Mouse (Mus musculus): ENCODE measurements at regions not wholly inside any gene's neighbourhood (a gene's known extent, or its start where the extent isn't known, plus 50 kb on each side); places are given as distances from the start of the nearest gene placed in this dataset.

DNA sequence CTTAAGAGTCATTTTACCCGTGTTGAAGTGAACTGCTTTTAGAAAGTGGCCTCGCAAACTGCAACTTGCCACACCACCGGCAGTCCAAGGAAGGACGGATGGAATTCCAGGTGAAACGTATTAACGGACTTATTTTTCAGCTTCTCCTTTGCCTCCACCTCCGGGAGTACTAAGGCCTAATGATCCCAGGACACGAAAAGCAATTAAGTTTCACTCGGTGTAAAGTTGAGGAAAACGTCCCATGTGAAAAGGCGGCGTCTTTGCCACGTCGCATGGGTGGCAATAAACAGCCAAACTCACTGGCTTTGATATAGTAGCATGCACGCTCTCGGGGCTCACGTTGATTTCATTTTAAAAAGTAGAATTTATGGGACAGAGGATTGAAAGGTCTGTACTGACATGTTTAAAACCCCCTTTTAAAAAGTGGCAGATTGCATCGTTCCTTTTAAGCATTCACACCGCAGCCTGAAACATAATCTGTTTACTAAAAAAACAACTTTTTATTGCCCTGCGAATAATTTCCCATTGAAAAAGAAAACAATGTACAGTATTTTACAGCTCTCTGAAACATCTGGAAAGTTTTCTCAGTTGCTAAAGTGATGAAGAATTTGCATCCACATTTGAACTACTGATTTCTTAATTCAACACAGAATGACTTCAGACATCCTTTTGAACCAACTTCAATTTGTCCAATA lies 385.4 kb upstream of the Npvf start:
- H3K4me3 ChIP-seq (ENCODE audit: insufficient read depth, low read depth, low read length) = no peak overlapping the region
- no peak overlapping the region for H3K27ac ChIP-seq (ENCODE audit: insufficient read depth, low read depth, low read length)
- H3K4me1 ChIP-seq (ENCODE audit: control insufficient read depth, insufficient read depth, low read length) = no peaks in the 10 kb centered on the region; the same call in 1 of the 2 replicates
- H3K27me3 ChIP-seq (replicated peaks; ENCODE audit: control insufficient read depth, insufficient read depth, low read length) = no peaks in the 10 kb centered on the region
- H3K36me3 ChIP-seq (ENCODE audit: control insufficient read depth, insufficient read depth, low read length) = no peaks in the 10 kb centered on the region
- WGBS = 33% methylated on average over 20 of the region's 20 CpGs
- TF ChIP-seq POLR2A (IDR thresholded peaks at IDR 0.05; ENCODE audit: low read depth, low read length) (no peak), CTCF (conservative IDR thresholded peaks at IDR 0.05; ENCODE audit: insufficient read depth, insufficient read length, low read depth, low read length) (no peak)
- no peak for DNase-seq

DNA sequence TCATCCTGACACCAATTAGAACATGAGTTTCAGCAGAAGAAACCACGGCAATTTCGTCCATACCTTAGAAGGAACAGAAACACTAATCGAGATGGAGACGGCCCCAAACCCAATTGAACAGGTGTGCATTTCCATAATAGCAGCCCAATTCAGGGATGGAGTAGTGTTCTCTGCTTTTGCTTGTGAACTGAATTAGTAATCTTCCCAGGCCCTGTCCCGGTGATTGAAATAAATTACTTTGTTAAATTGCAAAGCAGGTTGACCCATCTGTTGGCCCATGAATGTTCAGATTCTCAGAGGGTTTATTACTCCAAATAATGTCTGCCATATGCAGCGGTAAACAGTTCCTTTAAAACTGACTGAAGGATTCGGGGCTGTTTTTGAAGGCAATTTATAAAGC lies 388.5 kb upstream of the Nfe2l3 start:
- WGBS = 81% methylated on average over 7 of the region's 7 CpGs
- H3K4me1 ChIP-seq (ENCODE audit: control insufficient read depth, insufficient read depth, low read length) = no peaks in the 10 kb centered on the region
- no peak for TF ChIP-seq POLR2A (IDR thresholded peaks at IDR 0.05; ENCODE audit: low read depth, low read length)
- no peak for TF ChIP-seq CTCF (conservative IDR thresholded peaks at IDR 0.05; ENCODE audit: insufficient read depth, insufficient read length, low read depth, low read length)
- H3K36me3 ChIP-seq (ENCODE audit: control insufficient read depth, insufficient read depth, low read length) = no peaks in the 10 kb centered on the region
- no peak overlapping the region for H3K27ac ChIP-seq (ENCODE audit: insufficient read depth, low read depth, low read length)
- H3K27me3 ChIP-seq (replicated peaks; ENCODE audit: control insufficient read depth, insufficient read depth, low read length) = no peaks in the 10 kb centered on the region
- DNase-seq = no peak
- no peak overlapping the region for H3K4me3 ChIP-seq (ENCODE audit: insufficient read depth, low read depth, low read length)

DNA sequence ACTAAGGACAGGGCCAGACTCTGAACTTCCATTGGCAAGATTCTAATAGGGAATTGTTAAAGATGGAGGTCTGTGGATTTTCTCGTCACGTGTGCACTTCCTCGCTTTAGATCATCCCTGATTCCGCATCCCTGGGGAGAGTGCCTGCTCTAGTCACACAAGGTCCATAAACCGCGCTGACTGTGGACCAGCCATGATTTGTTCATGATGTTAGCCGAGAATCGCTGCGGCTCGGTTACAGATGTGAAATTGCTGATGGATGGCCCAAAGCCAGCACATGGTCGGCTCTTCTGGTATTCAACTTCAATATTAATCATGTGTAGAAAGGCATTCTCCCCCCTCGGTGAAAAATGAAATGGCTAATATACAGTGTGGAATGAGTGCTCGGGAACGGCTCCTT lies 387.6 kb upstream of the Nfe2l3 start:
- H3K4me3 ChIP-seq (ENCODE audit: insufficient read depth, low read depth, low read length) = no peak overlapping the region
- H3K36me3 ChIP-seq (ENCODE audit: control insufficient read depth, insufficient read depth, low read length) = no peaks in the 10 kb centered on the region
- H3K27ac ChIP-seq (ENCODE audit: insufficient read depth, low read depth, low read length) = no peak overlapping the region
- WGBS = 85% methylated on average over 14 of the region's 14 CpGs
- no peaks in the 10 kb centered on the region for H3K27me3 ChIP-seq (replicated peaks; ENCODE audit: control insufficient read depth, insufficient read depth, low read length)
- TF ChIP-seq POLR2A (IDR thresholded peaks at IDR 0.05; ENCODE audit: low read depth, low read length) (no peak), CTCF (conservative IDR thresholded peaks at IDR 0.05; ENCODE audit: insufficient read depth, insufficient read length, low read depth, low read length) (no peak)
- no peak for DNase-seq
- H3K4me1 ChIP-seq (ENCODE audit: control insufficient read depth, insufficient read depth, low read length) = no peaks in the 10 kb centered on the region

DNA sequence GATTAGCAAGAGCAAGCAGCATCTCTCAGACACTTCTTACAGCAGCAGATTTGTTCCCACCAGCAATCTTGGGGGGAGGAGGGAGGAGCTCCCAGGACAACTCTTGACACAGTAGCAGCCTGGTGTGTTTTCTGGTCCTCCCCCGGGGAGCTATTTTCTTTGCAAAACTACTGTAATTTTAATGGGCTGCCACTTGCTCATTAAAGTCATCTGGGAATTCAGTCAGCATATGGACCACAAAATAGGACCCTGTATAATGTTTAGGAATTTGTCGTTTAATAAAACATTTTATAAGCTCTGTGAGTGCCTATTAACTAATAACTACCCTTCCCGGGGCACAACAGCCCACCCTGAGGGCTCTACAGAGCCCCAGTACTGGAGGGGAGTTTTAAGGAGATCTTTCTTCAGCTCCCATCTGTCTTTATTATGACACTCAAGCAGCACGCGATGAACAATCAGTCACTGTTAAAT lies 380.0 kb upstream of the Nfe2l3 start:
- 54% methylated on average over 5 of the region's 5 CpGs for WGBS

DNA sequence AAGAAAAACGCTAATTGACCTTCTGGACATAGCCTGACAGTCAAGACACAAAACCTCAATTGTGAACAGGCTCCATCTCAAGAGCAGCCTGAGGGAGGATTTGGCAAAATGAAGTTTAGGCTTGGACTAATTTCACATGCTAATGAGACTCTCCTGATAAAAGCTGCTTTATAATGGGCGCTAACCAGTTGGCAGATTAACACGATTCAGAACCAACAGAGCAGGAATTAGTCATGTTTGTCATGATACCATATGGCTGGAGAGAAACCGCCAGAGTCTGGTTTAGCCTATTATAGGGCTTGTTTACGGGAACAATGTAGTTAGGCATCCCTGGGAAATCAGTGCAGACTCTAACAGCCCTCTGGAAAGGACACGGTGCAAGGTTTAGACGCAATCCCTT lies 375.2 kb upstream of the Nfe2l3 start:
- TF ChIP-seq CTCF (conservative IDR thresholded peaks at IDR 0.05; ENCODE audit: insufficient read depth, insufficient read length, low read depth, low read length) = no peak
- TF ChIP-seq POLR2A (IDR thresholded peaks at IDR 0.05; ENCODE audit: low read depth, low read length) = no peak
- no peak for DNase-seq
- Histone ChIP-seq H3K27me3 (replicated peaks; ENCODE audit: control insufficient read depth, insufficient read depth, low read length) (no peaks in the 10 kb centered on the region), H3K4me1 (ENCODE audit: control insufficient read depth, insufficient read depth, low read length) (no peaks in the 10 kb centered on the region), H3K36me3 (ENCODE audit: control insufficient read depth, insufficient read depth, low read length) (no peaks in the 10 kb centered on the region), H3K4me3 (ENCODE audit: insufficient read depth, low read depth, low read length) (no peak overlapping the region), H3K27ac (ENCODE audit: insufficient read depth, low read depth, low read length) (no peak overlapping the region)
- 72% methylated on average over 7 of the region's 7 CpGs for WGBS

More for the DNA sequence above, 380.0 kb upstream of the Nfe2l3 start:
- no peak overlapping the region for H3K27ac ChIP-seq (ENCODE audit: insufficient read depth, low read depth, low read length)
- H3K4me1 ChIP-seq (ENCODE audit: control insufficient read depth, insufficient read depth, low read length) = no peaks in the 10 kb centered on the region
- no peak overlapping the region for H3K4me3 ChIP-seq (ENCODE audit: insufficient read depth, low read depth, low read length)
- no peaks in the 10 kb centered on the region for H3K36me3 ChIP-seq (ENCODE audit: control insufficient read depth, insufficient read depth, low read length)
- no peak for DNase-seq
- TF ChIP-seq POLR2A (IDR thresholded peaks at IDR 0.05; ENCODE audit: low read depth, low read length) (no peak), CTCF (conservative IDR thresholded peaks at IDR 0.05; ENCODE audit: insufficient read depth, insufficient read length, low read depth, low read length) (no peak)
- H3K27me3 ChIP-seq (replicated peaks; ENCODE audit: control insufficient read depth, insufficient read depth, low read length) = no peaks in the 10 kb centered on the region

DNA sequence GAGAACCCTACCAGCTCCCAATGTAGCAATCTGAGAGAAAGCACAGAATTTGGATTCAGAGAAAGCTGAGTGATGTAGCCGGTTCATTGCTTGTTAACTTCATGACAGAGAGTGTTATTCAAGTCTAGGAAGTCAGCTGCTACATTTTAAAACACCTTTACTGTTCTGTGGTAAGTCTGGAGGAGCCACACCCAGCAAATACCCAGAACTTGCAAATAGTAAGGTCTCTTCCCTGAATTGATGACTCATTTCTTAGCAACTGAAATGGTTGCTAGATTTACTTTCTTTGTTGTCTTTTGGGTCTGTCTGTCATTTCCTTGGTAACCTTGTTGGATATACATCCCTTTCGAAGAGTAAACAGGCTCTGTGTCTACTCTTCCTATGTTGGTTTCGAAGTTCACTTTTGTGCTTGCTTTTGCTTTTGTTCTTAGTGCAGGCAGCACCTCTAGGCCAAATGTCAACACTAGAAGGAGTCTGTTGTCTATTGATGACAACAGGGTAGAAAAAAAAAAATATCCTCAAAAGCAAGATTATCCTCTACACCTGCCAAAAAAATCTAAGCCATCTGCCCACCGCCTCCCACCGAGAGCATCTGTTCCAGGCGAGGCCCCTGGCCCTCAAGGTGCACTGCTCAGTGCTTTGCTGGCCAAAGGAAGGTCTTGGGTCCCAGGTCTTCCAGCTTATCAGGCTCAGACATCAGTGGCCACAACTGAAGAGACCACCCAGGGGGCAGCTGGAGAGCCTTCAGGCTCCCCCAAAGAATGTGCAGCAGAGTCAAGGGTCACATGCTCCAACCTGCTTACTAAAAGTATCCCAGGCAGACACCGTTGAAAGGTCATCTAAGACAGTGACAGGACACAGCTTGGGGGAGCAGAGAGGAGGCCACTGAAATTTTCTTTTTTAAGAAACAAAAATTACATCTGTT lies 372.3 kb upstream of the Nfe2l3 start:
- H3K27ac ChIP-seq (ENCODE audit: insufficient read depth, low read depth, low read length) = no peak overlapping the region
- TF ChIP-seq CTCF (conservative IDR thresholded peaks at IDR 0.05; ENCODE audit: insufficient read depth, insufficient read length, low read depth, low read length) (no peak), POLR2A (IDR thresholded peaks at IDR 0.05; ENCODE audit: low read depth, low read length) (no peak)
- WGBS = 71% methylated on average over 7 of the region's 7 CpGs
- H3K27me3 ChIP-seq (replicated peaks; ENCODE audit: control insufficient read depth, insufficient read depth, low read length) = no peaks in the 10 kb centered on the region; the same call in 1 of the 2 replicates
- no peaks in the 10 kb centered on the region for H3K4me1 ChIP-seq (ENCODE audit: control insufficient read depth, insufficient read depth, low read length)
- DNase-seq = no peak
- H3K4me3 ChIP-seq (ENCODE audit: insufficient read depth, low read depth, low read length) = no peak overlapping the region
- no peaks in the 10 kb centered on the region for H3K36me3 ChIP-seq (ENCODE audit: control insufficient read depth, insufficient read depth, low read length)

Data from kidney, adult 2 months (tissue).